Mouse (Mus musculus): ENCODE measurements around the gene Aqp3.

DNA sequence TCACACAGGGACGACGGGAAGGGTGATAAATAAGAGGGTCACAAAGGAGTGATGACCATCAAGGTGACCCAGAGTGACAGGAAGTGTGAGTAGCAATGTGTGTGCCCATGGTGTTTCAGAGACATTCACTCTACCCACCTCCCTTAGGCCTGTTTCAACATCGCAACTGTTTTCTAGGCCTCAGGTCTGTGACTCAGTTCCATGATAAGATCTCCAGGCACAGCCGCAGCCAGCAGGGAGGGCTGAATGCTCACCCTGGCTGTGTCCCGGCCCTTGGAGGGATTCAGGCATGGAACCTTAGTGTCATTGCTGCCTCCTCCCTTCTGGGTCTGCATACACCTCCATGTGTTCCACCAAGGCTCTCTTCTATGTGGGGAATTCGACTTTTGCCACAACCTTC lies 19.3 kb downstream of the Aqp3 start:
- no peak for TF ChIP-seq POLR2A (IDR thresholded peaks at IDR 0.05; ENCODE audit: insufficient read depth, low read length)
- no peak for TF ChIP-seq CTCF (IDR thresholded peaks at IDR 0.05; ENCODE audit: low read depth, low read length)

Measured in ES-Bruce4 (cell line).